Mouse (Mus musculus) kidney, postnatal 36 days (tissue): Measurements from ENCODE around the gene Ccdc113.
"Not testable (repeated sequence)": the region's sequence is repeated elsewhere in the genome, so short reads cannot be mapped to it uniquely, and the experiment has no call there.

Source experiments
- DNase-seq, 2 experiments: peaks; one replicate each; pipeline ENCODE4 v3.0.0; 2021 to 2022; ENCODE audit warnings: mixed read lengths in 2 of 2

Ccdc113 gene

DNA sequence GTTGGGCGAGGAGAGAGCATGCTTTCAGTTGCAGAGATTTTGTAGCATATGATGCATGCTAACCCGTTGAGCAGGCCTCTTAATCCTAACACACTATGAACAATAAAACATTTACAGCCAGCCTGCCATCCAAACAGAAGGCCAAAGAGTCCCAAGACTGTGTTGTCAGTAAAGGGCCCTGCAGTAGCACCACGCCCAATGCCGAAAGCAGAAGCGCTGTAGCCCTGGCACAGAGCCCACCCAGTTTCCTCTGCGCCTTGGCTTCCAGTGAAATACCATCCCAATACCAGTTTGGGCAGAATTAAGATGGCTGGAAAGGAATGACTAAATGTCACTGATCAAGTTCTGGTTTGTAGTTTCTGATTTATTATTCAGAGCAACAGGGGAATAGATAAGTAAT is 8.3 kb downstream of the Ccdc113 start:
- DNase-seq, result no peak

GRCm38 (mm10) chr8:95543065-95543464 is 9.2 kb downstream of the Ccdc113 start:
- no peak for DNase-seq

DNA sequence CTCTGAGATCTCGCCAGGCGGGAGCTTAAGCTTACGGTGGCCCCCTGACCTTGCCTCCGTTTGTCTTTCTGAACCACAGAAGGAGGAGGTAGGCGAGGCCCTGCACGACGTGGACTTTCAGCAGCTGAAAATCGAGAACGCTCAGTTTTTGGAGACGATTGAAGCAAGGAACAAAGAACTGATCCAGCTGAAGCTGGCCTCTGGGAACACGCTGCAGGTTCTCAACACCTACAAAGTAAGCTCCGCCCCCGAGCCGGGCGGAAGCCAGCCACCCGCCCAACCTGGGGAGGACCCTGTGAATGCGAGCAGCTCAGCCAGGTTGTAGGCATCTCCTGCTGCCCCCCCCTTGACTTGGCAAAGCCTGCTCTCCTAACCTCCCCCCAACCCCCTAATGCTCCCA is 11.9 kb downstream of the Ccdc113 start:
- peak; percentile 20 to 44 for DNase-seq

GRCm38 (mm10) chr8:95546986-95547385 is 13.1 kb downstream of the Ccdc113 start:
- DNase-seq, result peak; percentile 55 to 57

- no peak for DNase-seq
Observed at GRCm38 (mm10) chr8:95547931-95548330, 14.0 kb downstream of the Ccdc113 start.

GRCm38 (mm10) chr8:95549871-95550829 is 16.3 kb downstream of the Ccdc113 start:
- no peak for DNase-seq

- DNase-seq, result no peak
Observed at GRCm38 (mm10) chr8:95551577-95551976, 17.7 kb downstream of the Ccdc113 start.

- DNase-seq, result no peak
Observed at GRCm38 (mm10) chr8:95555963-95556362, 22.1 kb downstream of the Ccdc113 start.

GRCm38 (mm10) chr8:95566217-95566616 is 32.3 kb downstream of the Ccdc113 start:
- no peak for DNase-seq

DNA sequence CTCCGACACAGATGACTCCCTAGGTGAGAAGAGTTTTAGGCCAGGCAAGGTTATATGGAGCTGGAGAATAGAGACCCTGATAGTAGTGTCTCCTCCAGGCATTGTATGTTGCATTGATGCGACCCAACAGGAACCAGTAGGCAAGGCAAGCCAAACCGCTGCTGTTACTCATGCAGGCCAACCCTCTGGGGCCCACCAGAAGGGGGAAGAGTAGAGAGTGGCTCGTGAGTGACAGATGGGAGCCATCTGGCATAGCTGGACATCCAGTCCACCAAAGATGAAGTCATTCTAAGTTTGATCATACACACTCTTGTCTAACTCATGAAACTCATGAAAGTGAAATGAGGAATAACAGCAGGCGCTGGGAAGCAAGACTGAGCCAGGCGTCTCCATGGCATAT is 32.9 kb downstream of the Ccdc113 start:
- DNase-seq, result no peak

DNA sequence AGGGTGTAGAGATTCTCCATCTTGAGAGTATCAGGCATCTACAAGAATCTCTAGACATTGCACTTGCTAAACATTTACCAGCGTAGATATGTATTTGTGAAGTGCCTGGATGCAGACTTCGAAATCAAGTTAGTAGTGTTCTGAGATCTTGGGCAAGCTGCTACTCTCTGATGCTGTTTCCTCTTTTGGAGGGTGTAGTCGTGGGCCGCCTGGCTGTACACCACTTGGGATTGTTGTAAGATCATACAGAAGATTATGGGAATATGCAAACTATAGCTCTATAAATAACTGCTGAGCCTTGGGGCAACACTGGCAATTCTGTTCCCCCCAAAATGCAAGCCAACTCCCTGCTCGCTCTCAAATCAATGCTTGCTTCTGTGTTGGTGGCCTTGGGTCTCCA is 39.3 kb downstream of the Ccdc113 start:
- no peak for DNase-seq

GRCm38 (mm10) chr8:95576240-95576639 is 42.4 kb downstream of the Ccdc113 start, which contains the start of gene Prss54:
Prss54 (minus strand) TSS chr8:95576340.
- no peak for DNase-seq

- DNase-seq, result no peak
Observed at GRCm38 (mm10) chr8:95587339-95587738, 53.5 kb downstream of the Ccdc113 start.

DNA sequence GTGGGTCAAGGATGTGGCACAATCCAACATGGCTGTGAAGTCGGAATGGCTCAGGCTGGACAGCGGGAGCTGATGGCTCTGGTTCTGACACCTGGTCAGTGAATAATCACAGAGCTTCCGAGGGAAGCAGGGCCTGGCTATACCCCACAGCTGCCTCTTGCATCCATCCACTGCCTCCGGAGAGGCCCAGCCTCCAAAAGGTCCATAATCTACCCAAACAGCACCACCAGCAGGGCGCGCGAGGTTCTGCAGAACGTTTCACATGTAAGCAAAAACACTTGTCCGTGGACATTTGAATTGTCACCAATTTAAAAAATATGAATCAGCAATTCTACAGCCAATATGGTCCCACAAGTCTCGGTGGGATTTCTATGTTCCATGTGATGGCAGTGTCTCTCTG is 55.4 kb downstream of the Ccdc113 start:
- DNase-seq, result no peak

GRCm38 (mm10) chr8:95590539-95590938 is 56.7 kb downstream of the Ccdc113 start:
- no peak for DNase-seq

DNA sequence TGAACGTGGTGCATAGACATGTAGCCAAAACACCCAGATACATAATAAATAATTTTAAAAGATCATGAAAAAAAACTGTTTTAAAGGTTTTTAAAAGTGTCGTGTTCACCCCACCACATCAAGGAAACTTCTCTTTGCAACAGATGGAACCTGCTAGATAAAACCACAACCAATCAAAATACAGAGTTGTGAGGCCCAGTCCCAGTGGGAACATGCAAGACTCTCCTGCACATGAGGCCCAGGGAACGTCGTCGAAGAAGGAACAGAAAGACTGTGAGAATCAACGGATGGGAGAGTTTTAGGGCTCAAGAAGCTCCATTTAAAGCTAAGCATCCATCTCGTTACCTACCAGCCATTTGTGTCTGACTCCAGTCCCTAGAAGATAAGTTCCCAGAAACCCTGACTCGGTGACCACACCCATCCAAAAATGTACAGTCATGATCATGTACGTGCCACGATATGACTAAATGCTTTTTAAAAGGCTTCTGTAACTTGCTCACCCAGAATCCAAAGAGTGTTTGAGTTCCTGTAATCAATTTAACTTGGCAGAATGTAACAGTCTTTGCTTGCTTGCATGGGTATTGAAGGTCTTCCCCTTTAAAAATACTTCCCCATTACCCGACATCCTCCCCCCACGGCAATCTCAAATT is 58.4 kb downstream of the Ccdc113 start:
- DNase-seq, result no peak

- DNase-seq, result no peak
Observed at GRCm38 (mm10) chr8:95593439-95594393, 59.8 kb downstream of the Ccdc113 start.

DNA sequence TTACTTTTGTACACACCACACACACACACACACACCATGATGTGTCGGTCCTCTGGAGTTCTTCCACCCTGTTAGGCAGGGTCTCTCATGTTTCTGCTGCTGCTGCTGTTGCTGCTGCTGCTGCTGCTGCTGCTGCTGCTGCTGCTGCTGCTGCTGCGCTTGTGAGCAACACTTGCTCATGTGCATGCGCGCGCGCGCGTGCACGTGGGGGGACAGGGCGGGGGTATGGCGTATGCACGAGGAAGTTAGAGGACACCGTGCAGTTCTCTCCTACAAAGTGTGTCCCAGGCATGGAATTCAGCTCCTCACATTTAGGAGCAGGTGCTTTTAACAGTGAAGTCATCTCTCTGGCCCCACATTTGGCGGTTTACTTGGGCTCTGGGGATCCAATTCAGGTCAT is 61.2 kb downstream of the Ccdc113 start:
- DNase-seq, result no peak

DNA sequence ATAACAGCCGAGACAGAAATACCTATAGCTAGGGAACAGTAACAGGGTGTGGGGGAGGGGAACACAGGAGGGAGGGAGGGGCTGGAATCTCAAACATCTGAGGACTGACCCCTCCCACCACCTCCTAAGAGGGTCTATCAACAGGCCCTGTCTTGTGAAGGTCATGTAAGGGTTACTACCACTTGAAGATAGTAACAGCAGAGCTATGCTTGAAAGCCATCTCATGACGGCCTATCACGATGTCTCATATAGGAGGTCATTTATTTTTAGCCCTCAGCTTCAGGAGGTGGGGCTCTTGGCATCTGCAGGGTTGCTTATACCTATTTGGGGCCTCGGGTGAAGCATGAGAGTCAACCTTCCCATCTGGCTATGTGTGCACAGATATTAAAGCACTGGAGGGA is 63.0 kb downstream of the Ccdc113 start:
- no peak for DNase-seq

DNA sequence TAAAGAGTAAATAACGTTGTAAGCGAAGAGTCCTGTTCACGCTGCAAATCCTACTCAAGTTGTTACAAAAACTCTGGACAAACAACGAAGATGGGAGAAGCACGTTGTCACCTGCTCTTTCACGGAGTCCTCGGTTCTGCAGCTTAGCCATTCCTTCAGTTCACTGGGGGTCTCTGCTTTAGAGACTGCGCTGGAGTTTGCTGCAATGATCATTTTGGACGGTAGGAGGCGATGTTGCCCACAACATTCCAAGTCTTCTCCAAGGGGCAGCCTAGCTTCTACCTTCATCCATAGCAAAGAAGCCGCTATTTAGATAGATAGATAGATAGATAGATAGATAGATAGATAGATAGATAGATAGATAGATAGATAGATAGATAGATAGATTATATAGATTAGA is 66.0 kb downstream of the Ccdc113 start:
- DNase-seq, result peak; percentile 8 to 62

DNA sequence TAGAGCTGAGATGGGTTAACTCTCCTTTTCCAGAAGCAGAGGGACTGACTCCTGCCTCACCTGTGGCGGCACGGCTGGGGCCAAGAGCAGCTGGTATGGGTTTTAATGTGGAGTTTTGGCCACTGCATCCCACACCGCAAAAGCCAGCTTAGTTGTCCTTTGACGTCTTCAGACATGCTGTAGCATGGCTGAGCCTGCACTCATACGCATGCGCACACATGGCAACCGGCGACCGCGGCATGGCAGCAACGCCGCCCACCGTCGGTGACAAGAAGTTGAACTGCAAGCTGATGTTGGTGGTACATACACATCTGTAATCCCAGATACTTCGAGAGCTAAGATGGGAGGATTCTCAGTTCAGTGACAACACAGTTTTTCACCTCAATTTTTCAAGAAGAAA is 67.4 kb downstream of the Ccdc113 start:
- no peak for DNase-seq

DNA sequence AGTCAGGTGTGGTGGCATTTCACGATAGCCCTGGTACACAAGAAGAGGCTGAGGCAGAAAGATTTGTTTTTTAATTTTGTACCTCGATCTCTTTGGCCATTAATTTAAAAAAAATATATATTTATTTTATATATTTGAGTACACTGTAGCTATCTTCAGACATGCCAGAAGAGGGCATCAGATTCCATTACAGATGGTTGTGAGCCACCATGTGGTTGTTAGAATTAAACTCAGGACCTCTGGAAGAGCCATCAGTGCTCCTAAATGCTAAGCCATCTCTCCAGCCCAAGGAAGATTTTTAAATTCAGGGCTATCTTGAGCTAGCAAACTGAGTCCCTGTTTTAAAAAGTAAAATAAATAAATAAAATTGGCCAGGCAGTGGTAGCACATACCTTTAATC is 68.3 kb downstream of the Ccdc113 start:
- no peak for DNase-seq

GRCm38 (mm10) chr8:95606509-95606908 is 72.6 kb downstream of the Ccdc113 start:
- DNase-seq, result not testable (repeated sequence)
